9 mouse cellular contexts compared by ENCODE assay signal in genomic region chr12:3928841-3929240, GRCm38 (mm10). TPM values are rescaled to one million over a fixed set of nuclear protein-coding genes. Genes with fewer than 3 reads are reported as not detected.
DNase-seq lines count a peak whose midpoint lies in the region; ATAC-seq and TF ChIP-seq lines count a peak whose summit lies in the region.
"Had no signal": no experiment of that assay in that cellular context is flagged by ENCODE, and none has a peak within 500 bp of the region (broad histone marks: within the 10 kb centered on the region; RNA-seq: fewer than 3 reads in every experiment).

No protein-coding gene starts in this region.

- no peak overlapping the region for H3K9ac ChIP-seq in heart, embryonic 12.5 days
- no peak overlapping the region for H3K9ac ChIP-seq in MEL (ENCODE audit: control insufficient read depth, low read depth, low read length, poor library complexity, severe bottlenecking)
- H3K9ac ChIP-seq in intestine, embryonic 16.5 days (ENCODE audit: low read depth, low read length) = no peak overlapping the region

- H3K27me3 ChIP-seq in heart, embryonic 12.5 days (replicated peaks) = no peaks in the 10 kb centered on the region
- H3K27me3 ChIP-seq in MEL (ENCODE audit: control insufficient read depth in 1 of 2, insufficient read depth in 2 of 2, low read length in 2 of 2) = peaks cover 2% of the 10 kb centered on the region in 2 experiments
- H3K27me3 ChIP-seq in intestine, embryonic 16.5 days (replicated peaks; ENCODE audit: control insufficient read depth, insufficient read depth, low read length) = no peaks in the 10 kb centered on the region

- no peak for ATAC-seq in heart, embryonic 12.5 days (ENCODE audit: insufficient number of reproducible peaks, low FRiP score)
- ATAC-seq in intestine, embryonic 16.5 days = no peak

- TF ChIP-seq CTCF in MEL (IDR thresholded peaks at IDR 0.05 in 2 of 3, conservative IDR thresholded peaks at IDR 0.05 in 1 of 3; ENCODE audit: control insufficient read depth in 1 of 3, insufficient read depth in 1 of 3, low read depth in 2 of 3, low read length in 3 of 3, poor library complexity in 1 of 3, severe bottlenecking in 1 of 3) = peak in 2 of 3 experiments; percentile 36 to 38; a peak in 3 of 6 replicates

- intact Hi-C loops in heart, postnatal 14 days (cut with DNase I) = loop anchor here (5.0 kb wide), 1 partner anchor 278 kb away; no protein-coding TSS in a partner anchor

- H3K9me3 ChIP-seq in heart, embryonic 12.5 days (replicated peaks) = no peaks in the 10 kb centered on the region
- H3K9me3 ChIP-seq in MEL (replicated peaks; ENCODE audit: insufficient read depth, low read length) = no peaks in the 10 kb centered on the region
- H3K9me3 ChIP-seq in intestine, embryonic 16.5 days (ENCODE audit: control insufficient read depth, low read length) = no peaks in the 10 kb centered on the region

- no peak overlapping the region for H3K4me2 ChIP-seq in heart, embryonic 12.5 days
- H3K4me2 ChIP-seq in intestine, embryonic 16.5 days (ENCODE audit: low read depth, low read length) = no peak overlapping the region

- DNase-seq in adrenal gland, postnatal 10 days = peak; percentile 46
- no peak for DNase-seq in adrenal gland, postnatal 4 days (ENCODE audit: low spot score in 2 of 2)
- DNase-seq in heart, postnatal 14 days = peak; percentile 28 to 31
- DNase-seq in MEL (ENCODE audit: low read depth, low spot score) = no peak
- DNase-seq in layer of hippocampus, adult 9-11 months = peak; percentile 74
- no peak for DNase-seq in spleen, adult 18-20 months

- no peak for TF ChIP-seq EP300 in MEL (IDR thresholded peaks at IDR 0.05; ENCODE audit: low read depth in 1 of 2, low read length in 2 of 2)

- H3K27ac ChIP-seq in heart, embryonic 12.5 days (ENCODE audit: poor library complexity, severe bottlenecking) = no peak overlapping the region
- H3K27ac ChIP-seq in MEL (ENCODE audit: control insufficient read depth, low read depth, low read length) = no peak overlapping the region
- no peak overlapping the region for H3K27ac ChIP-seq in intestine, embryonic 16.5 days (ENCODE audit: low read length)
- H3K27ac ChIP-seq: macrophage had no signal

- H3K4me3 ChIP-seq in heart, embryonic 12.5 days = no peak overlapping the region
- H3K4me3 ChIP-seq in MEL (ENCODE audit: control insufficient read depth in 1 of 2, insufficient read depth in 1 of 2, low read depth in 2 of 2, low read length in 2 of 2) = no peak overlapping the region
- no peak overlapping the region for H3K4me3 ChIP-seq in intestine, embryonic 16.5 days (ENCODE audit: low read length)

- peak; percentile 38 for TF ChIP-seq RAD21 in MEL (IDR thresholded peaks at IDR 0.05; ENCODE audit: low read depth, low read length)

- no peak for TF ChIP-seq POLR2A in MEL (IDR thresholded peaks at IDR 0.05; ENCODE audit: control insufficient read depth in 1 of 2, insufficient read depth in 1 of 2, low read depth in 1 of 2, low read length in 2 of 2, poor library complexity in 1 of 2)

- peaks cover 8% of the 10 kb centered on the region; the same call in 1 of the 2 replicates for H3K4me1 ChIP-seq in heart, embryonic 12.5 days (replicated peaks)
- no peaks in the 10 kb centered on the region for H3K4me1 ChIP-seq in MEL (ENCODE audit: control insufficient read depth in 1 of 2, insufficient read depth in 2 of 2, low read length in 2 of 2)
- H3K4me1 ChIP-seq in intestine, embryonic 16.5 days (ENCODE audit: control insufficient read depth, insufficient read depth, low read length) = no peaks in the 10 kb centered on the region

- H3K79me2 ChIP-seq in MEL (ENCODE audit: control insufficient read depth, insufficient read depth, low read length, poor library complexity) = no peaks in the 10 kb centered on the region

- no peaks in the 10 kb centered on the region for H3K36me3 ChIP-seq in heart, embryonic 12.5 days
- no peaks in the 10 kb centered on the region for H3K36me3 ChIP-seq in MEL (ENCODE audit: control insufficient read depth in 1 of 2, insufficient read depth in 2 of 2, low read length in 2 of 2)
- H3K36me3 ChIP-seq in intestine, embryonic 16.5 days (ENCODE audit: control insufficient read depth, insufficient read depth, low read length) = no peaks in the 10 kb centered on the region

- WGBS in heart, embryonic 12.5 days = 46% methylated on average over 3 of the region's 3 CpGs
- 69% methylated on average over 3 of the region's 3 CpGs for WGBS in intestine, embryonic 16.5 days

TF ChIP-seq in MEL, 35 proteins besides CTCF, POLR2A, EP300 and RAD21:
- TF ChIP-seq ZC3H11A (IDR thresholded peaks at IDR 0.05; ENCODE audit: low read depth, low read length) (peak; percentile 14; the same call in 1 of the 2 replicates), SMC3 (IDR thresholded peaks at IDR 0.05; ENCODE audit: low read depth, low read length) (peak; percentile 48), NRF1 (IDR thresholded peaks at IDR 0.05; ENCODE audit: insufficient read depth, low read depth, low read length, poor library complexity, severe bottlenecking) (no peak)

RNA-seq across cellular contexts. Expression of gene Pomc, which starts 25.9 kb away (rescaled TPM):
- 1 to 10 TPM in 1 of 2 experiments, under 1 TPM in 1; 0.45 to 1.1 TPM for total RNA-seq in adrenal gland, postnatal 10 days (2021)
- total RNA-seq in adrenal gland, postnatal 4 days (2021) = 1 to 10 TPM; 1.3 to 1.8 TPM
- total RNA-seq in heart, postnatal 14 days (2021) = under 1 TPM; 0.55 to 0.76 TPM
- 2.1 and 2.2 TPM in 2 replicates for polyA plus RNA-seq in heart, embryonic 12.5 days (2016; fragmentation: Nextera tagmentation; extraction: Ambion mirVana)
- total RNA-seq in MEL (2012; rRNA removed) = not detected in 2 replicates
- polyA plus RNA-seq in MEL (2012; ENCODE audit: insufficient read depth in 1 of 2, insufficient read length in 2 of 2, low read depth in 1 of 2, low replicate concordance in 2 of 2, missing spikeins in 1 of 2) = not detected
- 2.4 and 2.5 TPM in 2 replicates for polyA plus RNA-seq in intestine, embryonic 16.5 days (2015; fragmentation: Nextera tagmentation; extraction: Ambion mirVana)

Comparison
In these comparisons a context has a peak if more than half of its experiments do, and no peak if none do; other contexts are left out.
1. DNase-seq: peak in adrenal gland, postnatal 10 days (single experiment), heart, postnatal 14 days (2 of 2) and layer of hippocampus, adult 9-11 months (single experiment); none in adrenal gland, postnatal 4 days (0 of 2), MEL (single experiment) and spleen, adult 18-20 months (0 of 2).